Mouse (Mus musculus): Measurements from ENCODE around the gene Map3k11. TPM values are rescaled to one million over a fixed set of nuclear protein-coding genes. Genes with fewer than 3 reads are reported as not detected.

Gene Map3k11
- total RNA-seq (2021) = 10 to 100 TPM; 18.8 to 22.4 TPM
- long read RNA-seq, experiment 1, partial matches to known transcripts = 23 of 34 reads
- long read RNA-seq, experiment 1, other reads (novel, unspliced or antisense) = 9 of 34 reads
- long read RNA-seq, experiment 2, partial matches to known transcripts = 17 of 22 reads
- long read RNA-seq, experiment 2, other reads (novel, unspliced or antisense) = 5 of 22 reads

GRCm38 (mm10) chr19:5688200-5689087, at the start of gene Map3k11, which contains the start of gene Pcnx3:
TSS of gene Map3k11 (plus strand) at chr19:5688742.
TSS of gene Pcnx3 (minus strand) at chr19:5688908.
- peak; percentile 98 to 99 for DNase-seq (ENCODE audit: low spot score in 2 of 2)

DNA sequence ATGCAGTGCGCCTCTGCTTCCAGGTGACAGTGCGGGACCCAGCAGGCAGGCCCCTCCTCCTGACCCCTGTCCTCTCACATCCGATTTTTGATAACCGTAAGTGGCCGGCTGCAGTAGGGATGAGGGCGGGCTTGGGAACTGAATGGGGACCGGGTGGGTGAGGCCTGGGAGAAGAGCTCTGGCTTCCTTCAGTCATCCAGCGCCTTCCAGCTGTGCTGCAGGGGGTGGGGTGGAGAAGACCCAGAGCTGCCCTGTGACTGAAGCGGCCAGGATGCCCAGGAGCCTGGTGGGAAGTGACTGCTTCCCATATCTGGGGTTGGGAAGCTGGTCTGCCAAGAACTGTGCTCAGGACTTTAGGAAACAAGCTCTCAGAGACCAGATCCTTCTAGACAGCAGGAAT, 48.2 kb upstream of the Map3k11 start:
- no peak for DNase-seq (ENCODE audit: low spot score in 2 of 2)

DNA sequence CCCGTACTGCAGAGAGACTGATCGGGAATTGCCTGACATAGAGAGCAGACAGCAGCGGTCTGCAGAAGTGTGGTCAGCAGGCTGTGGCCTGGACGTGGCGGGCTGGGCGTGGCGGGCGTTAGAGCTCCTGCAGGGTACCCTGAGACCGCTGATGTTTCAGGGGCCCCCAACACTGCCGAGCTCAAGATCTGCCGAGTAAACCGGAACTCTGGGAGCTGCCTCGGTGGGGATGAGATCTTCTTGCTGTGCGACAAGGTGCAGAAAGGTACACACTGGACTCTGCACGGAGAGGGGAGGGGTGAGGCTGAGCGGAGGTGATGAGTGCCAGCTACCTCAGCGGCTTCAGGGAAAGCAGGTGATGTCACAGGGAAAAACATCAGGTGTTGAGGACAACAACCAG, 47.5 kb upstream of the Map3k11 start:
- DNase-seq (ENCODE audit: low spot score in 2 of 2) = no peak

- DNase-seq (ENCODE audit: low spot score in 2 of 2) = no peak
Measured at GRCm38 (mm10) chr19:5641641-5642040, 46.9 kb upstream of the Map3k11 start.

GRCm38 (mm10) chr19:5645280-5645679, 43.3 kb upstream of the Map3k11 start:
- no peak for DNase-seq (ENCODE audit: low spot score in 2 of 2)

- DNase-seq (ENCODE audit: low spot score in 2 of 2) = no peak
Measured at GRCm38 (mm10) chr19:5646731-5647330, 41.7 kb upstream of the Map3k11 start.

DNA sequence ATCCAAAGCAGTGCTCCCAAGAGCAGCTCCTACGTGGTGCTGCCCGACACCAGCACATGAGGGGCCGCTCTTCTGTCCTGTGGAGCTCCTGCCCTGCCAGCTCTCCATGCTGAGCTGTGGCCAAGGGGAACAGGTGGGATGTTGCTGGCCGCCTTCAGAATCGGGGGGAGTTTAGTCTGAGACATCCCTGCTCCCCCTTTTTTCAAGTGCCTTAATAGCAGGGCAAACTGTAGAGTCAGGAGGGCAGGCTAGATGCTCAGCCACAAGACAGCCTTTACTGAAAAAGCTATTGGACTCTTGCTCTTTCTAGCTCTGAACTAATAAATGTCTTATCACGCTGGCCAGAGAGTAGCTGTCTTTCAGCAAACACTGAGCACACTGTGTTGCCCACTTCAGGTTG, 40.8 kb upstream of the Map3k11 start:
- DNase-seq (ENCODE audit: low spot score in 2 of 2) = no peak

DNA sequence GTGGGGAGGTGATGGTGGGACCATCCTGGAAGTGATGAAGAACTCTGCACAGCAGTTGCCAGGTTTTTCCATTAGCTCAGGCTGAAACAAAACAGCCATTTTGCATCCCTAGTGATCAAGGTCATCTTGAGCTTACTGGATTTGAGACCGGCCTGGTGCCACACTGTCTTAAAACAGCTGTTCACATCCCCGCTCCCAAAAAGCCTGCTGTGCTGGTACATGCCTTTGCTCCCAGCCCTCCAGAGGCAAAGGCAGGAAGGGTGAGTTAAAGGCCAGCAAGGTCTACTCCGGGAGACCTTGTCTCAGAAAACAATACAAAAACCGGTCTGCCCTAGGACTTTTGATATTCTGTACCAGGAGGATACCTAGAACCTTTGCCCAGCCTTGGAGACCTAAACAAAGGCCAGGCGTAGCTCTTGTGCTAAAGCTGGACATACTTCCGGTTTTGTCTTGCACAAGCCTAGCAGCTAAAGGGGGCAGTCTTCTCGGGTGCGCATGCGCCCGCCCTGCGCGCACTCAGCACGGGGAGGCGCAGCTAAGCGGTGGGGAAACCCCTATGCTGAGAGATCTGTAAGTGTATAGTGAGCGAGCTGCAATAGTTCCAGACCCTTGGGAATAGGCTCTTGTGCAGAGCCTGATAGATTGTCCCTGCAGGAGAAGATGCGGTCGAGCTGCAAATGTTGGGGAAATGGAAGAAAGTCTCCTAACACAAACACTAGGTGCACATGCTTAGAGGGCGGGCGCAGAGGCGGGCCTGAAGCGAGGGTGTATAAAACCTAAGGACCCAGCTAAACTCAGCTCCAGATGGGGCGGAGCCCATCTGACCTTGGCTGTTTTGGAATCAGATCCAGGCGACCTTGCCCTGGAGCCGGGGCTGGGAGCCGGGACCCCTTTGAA, 39.9 kb upstream of the Map3k11 start:
- DNase-seq (ENCODE audit: low spot score in 2 of 2) = peak; percentile 64 to 77

GRCm38 (mm10) chr19:5649298-5649741, 39.2 kb upstream of the Map3k11 start:
- DNase-seq (ENCODE audit: low spot score in 2 of 2) = no peak

DNA sequence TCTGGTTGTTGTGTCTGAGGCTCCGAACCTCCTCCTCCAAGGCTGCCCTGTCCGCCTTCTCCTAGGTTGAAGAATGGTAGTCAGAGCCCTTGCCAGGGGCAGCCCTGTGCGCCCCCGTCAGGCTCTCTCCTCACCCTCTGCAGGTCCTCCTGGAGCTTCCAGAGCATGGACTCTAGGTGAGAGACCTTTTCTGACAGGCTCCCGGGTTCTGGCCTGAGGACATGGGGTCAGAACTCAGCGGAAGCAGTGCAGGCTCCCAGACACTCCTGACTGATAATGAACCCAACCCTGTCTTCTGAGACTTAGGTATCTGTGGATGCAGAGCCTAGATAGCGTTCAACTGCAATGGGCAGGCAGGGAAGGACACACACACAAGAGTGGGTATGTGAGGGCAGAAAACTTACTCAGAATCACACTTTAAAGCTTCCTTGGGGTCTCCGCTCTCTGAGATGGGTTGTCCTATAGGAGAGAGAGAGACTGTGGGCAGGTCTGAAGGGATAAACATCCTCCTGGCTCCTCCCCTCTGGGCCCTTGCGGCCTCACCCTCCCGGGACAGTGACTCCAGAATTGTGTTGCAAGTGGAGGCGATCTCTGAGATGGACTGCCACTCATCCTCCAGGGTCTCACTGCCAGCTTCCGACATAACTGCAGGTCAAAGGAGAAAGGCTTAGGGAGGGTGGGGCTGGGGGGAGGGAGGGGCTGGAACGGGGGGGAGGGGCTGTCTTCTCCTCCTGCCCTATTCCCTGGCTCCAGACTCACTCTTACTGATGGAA, 36.9 kb upstream of the Map3k11 start:
- DNase-seq (ENCODE audit: low spot score in 2 of 2) = no peak

DNA sequence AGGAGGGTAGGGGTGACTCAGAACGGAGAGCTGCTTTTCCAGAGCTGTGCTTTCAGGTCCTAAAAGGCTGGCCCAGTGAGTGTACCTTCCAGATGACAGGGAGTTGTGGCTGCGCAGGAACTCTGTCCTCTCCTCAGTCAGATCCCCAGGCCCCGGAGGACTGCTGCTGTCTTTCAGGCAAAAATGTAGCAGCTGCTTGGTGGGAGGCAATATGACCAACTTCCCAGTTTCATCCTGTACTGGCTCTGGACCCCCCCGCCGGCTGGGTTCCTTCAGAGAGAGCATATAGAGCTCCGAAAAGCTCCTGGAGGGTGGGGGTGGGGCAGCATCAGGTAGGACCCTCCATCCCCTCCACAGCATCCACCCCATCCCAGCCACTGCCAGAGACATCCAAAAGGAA, 36.0 kb upstream of the Map3k11 start:
- peak in 1 of 2 experiments; percentile 26 for DNase-seq (ENCODE audit: low spot score in 2 of 2)

- DNase-seq (ENCODE audit: low spot score in 2 of 2) = no peak
Measured at GRCm38 (mm10) chr19:5653969-5654719, 34.4 kb upstream of the Map3k11 start.

DNA sequence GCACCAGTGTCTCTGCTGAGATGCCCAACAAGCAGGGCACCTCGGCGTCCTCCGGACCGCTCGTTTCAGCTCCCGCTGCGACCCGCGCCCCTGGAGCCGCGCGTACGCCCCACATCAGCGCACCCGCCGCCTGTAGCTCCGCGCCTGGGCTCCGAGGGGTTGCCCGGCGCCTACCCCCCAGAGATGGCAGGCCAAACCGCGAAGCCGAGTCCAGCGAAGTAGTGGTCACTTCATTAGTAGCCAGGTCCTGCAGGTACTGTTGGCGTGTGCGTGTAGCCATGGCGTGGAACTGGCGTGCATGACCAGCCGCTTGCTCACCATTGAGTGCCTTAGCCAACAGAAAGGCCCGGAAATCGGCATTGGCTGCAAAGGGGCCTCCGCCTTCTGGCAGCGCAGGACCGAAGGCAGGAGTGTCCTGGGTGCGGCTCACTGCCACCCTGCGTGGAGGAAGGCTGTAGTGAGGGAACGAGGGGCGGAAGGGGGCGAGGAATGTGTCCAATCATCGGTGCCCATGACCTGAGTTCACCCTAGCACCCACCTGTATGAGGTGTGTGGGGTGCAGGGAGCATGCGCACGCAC, 33.7 kb upstream of the Map3k11 start:
- no peak for DNase-seq (ENCODE audit: low spot score in 2 of 2)

DNA sequence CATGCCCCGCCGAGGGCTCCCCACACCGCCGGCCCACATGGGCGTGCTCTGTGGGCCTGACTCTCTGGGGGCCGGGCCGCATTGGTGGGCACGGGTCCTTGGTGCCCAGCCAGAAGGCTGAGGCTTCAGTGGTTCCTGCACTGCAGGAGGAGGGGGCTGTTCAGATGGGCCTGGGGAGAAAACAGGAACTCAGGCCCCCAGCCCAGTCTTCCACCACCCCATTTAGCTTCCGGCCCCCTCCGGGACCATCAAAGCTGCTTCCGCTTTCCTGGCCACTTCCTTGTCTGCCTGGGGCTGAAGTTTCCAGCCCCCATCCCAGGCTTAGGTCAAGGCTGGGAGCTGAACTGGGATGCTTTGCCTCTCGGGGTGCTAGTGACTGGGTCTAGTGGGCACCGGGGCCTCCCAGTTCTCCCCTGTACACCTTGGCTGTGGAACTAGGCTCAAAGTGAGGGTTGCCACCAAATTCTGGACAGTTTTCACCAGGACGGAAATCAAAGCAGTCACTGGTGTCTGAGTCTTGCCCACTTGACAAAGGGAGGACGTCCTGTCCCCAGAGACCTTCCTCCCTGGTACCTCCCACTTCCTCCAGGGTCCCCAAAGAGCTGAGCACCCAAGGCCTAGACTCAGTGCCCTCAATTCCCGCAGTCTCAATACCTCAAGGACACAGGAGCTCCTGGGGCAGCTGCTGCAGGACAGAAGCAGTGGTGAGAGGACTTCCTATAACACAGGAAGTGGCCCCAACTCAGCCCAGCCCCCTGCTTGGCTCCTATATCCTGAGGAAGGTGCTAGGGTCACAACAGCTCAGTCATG, 27.4 kb upstream of the Map3k11 start:
- no peak for DNase-seq (ENCODE audit: low spot score in 2 of 2)

- DNase-seq (ENCODE audit: low spot score in 2 of 2) = no peak
Measured at GRCm38 (mm10) chr19:5662310-5662709, 26.2 kb upstream of the Map3k11 start.

GRCm38 (mm10) chr19:5662981-5663913, 25.3 kb upstream of the Map3k11 start, which contains the start of gene Sipa1:
TSS of gene Sipa1 (minus strand) at chr19:5663707.
- DNase-seq (ENCODE audit: low spot score in 2 of 2) = peak; percentile 67 to 76

- DNase-seq (ENCODE audit: low spot score in 2 of 2) = no peak
Measured at GRCm38 (mm10) chr19:5664669-5665257, 23.8 kb upstream of the Map3k11 start.

Measured in left cerebral cortex, adult 18-20 months (tissue).